Mouse (Mus musculus): Measurements from ENCODE around the gene 4930402F06Rik.

Gene 4930402F06Rik

GRCm38 (mm10) chr2:35416473-35416872 is 19.5 kb upstream of the 4930402F06Rik start:
- no peak for DNase-seq (ENCODE audit: low spot score)

GRCm38 (mm10) chr2:35412810-35413209 is 15.8 kb upstream of the 4930402F06Rik start:
- no peak for DNase-seq (ENCODE audit: low spot score)

DNA sequence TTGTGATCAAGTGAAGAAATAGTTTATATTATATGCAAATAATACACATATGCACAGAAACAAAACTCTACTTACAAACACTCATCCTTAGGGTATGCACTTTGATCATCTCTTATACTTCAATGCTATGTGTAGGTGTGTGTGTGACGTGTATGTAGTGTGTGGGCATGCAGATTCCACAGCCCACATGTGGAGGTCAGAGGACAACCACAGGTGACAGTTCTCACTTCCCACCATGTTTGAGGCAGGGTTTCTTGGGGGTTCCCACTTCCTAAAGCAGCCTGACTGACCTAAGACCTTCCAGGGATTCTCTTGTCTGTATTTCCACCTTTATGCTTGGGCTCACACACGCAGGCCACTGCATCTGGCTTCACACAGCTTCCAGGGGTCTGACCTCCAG is 15.3 kb upstream of the 4930402F06Rik start:
- no peak for DNase-seq (ENCODE audit: low spot score)

GRCm38 (mm10) chr2:35411640-35412190 is 14.7 kb upstream of the 4930402F06Rik start:
- no peak for DNase-seq (ENCODE audit: low spot score)

- no peak for DNase-seq (ENCODE audit: low spot score)
Measured at GRCm38 (mm10) chr2:35409466-35409865, 12.5 kb upstream of the 4930402F06Rik start.

DNA sequence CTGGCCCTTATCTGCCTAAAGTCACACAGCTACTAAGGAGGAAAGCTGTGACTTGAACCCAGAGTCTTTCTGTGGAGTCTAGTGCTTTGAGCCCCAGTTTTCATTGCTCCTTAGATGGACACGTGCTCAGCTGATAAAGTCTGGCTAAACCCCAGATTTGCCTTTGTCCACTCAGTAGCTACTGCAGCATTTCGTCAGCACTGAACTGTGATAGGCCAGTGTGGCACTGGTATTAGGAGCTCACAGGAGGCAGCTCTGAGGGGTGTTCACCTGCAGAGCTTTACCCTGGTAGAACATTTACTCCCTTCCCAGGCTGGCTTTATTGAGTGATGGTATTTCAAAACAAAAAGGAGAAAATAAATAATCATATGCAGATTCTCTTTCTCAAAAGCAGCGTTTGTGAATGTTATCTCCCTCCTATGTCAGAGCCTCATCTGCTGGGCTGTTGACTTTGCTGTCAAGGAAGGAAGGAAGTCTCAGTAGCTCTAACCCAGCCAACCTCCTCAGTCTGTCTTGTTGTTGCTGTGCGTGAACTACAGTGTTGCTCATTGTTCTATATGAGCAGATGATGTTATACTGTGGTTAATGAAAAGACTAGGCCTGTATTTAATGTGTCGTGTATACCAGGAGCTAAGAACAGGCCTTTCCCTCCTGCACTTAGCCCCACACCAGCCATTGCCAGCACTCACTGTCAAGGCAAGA is 11.6 kb upstream of the 4930402F06Rik start:
- DNase-seq (ENCODE audit: low spot score): no peak

DNA sequence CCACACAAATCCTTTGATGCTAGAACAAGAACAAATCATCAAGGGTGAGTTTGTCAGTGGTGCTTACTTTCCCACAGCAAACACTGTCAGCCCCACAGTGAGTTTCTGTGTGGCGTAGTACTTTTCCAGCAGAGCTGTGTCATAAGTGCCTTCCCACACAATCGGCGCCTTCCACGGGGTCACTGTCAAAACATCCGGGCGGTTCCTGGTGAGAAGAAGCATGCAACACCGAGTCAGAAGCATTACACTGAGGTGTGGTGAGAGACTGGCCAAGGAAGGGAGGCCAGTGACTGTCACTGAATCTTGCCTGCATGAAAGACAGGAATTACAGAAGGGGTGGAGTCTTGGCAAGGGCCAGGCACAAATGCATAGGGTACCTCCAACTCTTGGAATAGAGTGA is 10.9 kb upstream of the 4930402F06Rik start:
- no peak for DNase-seq (ENCODE audit: low spot score)

GRCm38 (mm10) chr2:35407266-35407665 is 10.3 kb upstream of the 4930402F06Rik start:
- DNase-seq (ENCODE audit: low spot score): no peak

DNA sequence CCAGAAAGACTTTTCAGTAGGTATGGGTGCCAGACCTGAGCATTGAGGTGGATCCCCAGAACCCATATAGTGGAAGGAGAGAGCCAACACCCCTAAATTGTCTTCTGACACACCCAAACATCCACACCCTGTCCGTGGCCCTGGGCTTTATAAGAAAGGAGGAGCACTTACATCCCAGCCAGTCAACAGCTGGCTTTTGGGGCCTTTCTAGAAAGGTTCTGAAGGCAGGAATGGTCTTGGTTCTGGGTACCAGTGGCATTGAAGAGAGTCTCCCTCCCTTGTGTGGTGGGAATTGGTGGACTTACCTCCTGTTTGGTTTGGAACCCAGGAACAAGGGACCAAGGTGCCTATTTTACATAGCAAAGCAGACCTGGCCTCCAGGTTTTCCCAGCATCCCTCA is 9.6 kb upstream of the 4930402F06Rik start:
- DNase-seq (ENCODE audit: low spot score): no peak

DNA sequence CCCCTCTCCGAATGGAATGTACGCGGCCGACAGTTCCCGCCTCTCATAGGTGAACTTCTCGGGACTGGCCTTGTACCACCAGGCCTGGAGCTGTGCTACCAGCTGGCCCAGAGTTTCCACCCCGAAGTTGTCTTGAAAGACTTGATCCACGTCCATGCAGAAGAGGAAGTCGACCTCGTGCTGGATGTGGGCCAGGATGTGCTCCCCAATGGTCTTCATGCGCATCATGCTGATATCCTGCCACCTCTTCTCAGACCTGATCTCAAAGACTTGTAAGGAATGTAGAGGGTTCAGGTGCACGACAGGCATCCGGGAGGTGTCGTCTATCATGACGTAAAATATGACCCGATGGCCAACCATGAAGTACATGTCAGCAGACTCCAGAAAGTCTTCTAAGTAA is 5.4 kb upstream of the 4930402F06Rik start:
- no peak for DNase-seq (ENCODE audit: low spot score)

GRCm38 (mm10) chr2:35400739-35401138 is 3.8 kb upstream of the 4930402F06Rik start:
- DNase-seq (ENCODE audit: low spot score): no peak

- DNase-seq (ENCODE audit: low spot score): no peak
Measured at GRCm38 (mm10) chr2:35398184-35398828, 1.3 kb upstream of the 4930402F06Rik start.

- DNase-seq (ENCODE audit: low spot score): peak; percentile 14
Measured at GRCm38 (mm10) chr2:35397590-35398173, 707 bp upstream of the 4930402F06Rik start.

DNA sequence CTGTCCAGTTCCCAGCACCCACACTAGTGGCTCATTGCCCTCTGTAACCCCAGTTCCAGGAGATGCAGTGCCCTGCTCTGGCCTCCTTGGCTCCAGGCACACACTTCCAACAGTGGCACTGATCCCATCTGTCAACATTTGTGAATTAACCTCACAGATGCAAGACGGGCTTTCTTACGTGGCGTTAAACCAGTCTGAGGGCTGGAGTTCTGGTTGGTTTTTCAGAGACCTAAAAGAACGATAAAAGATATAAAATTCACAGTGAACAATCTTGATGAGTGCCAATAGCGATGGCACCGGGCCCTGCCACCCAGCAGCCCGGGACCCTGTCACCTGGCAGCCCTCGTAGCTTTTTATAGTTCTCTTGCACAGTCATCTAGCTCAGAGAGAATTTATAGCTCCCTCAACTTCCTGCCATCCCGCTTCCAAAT is 11.5 kb downstream of the 4930402F06Rik start:
- no peak for DNase-seq (ENCODE audit: low spot score)

- DNase-seq (ENCODE audit: low spot score): no peak
Measured at GRCm38 (mm10) chr2:35379306-35379705, 17.7 kb downstream of the 4930402F06Rik start.

- no peak for DNase-seq (ENCODE audit: low spot score)
Measured at GRCm38 (mm10) chr2:35377600-35377999, 19.4 kb downstream of the 4930402F06Rik start.

DNA sequence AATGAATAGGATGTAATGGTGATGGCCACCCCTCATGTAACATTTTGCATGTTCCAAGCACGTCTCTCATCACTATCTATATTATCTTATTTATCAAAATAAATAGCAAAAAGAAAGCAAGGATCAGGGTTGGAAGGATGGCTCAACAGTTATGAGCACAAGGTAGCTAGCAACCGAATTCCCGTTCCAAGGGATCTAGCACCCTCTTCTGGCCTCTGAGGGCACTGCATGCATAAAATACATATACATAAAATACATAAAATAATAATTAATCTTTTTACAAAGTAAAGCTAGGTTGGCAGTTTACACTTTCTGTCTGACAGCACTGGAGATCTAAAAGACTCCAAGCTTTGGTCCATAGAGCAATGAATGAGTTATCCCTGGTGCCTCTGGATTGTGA is 24.0 kb downstream of the 4930402F06Rik start:
- DNase-seq (ENCODE audit: low spot score): no peak

DNA sequence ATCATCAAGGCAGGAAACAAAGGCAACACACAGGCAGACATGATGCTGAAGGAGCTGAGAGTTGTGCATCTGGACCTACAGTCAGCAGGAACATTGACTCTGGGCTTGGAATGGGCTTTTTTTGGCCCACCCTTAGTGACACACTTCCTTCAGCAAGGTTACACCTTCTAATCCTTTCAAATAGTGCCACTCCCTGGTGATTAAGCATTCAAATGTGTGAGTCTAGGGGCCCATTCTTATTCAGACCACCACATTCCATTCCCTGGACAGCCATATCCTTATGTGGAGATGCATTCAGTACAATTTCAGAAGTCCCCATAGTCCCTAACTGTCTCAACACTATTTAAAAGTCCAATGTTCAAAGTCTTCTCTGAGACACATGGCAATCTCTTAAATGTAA is 26.3 kb downstream of the 4930402F06Rik start:
- no peak for DNase-seq (ENCODE audit: low spot score)

DNA sequence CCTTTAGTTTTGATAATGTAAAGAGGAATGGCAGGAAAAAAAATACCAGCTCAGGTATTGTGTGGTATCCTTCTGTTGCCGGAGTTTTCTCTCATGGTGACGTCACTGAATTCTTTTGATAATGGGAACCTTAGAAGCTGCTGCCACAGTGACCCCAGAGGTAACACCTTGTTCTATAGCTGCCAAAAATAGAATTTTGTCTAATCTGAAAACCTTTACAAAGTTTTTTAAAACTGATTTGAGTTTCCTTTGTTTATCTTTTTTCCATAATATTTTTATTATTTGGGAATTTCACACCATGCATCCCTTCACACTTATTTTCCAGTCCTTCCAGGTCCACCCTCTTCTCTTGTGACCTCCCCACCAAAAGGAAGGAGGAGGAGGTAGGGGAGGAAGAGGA is 29.3 kb downstream of the 4930402F06Rik start, which contains the start of gene 4930568D16Rik:
TSS of gene 4930568D16Rik (minus strand) at position 101 of the 400 bp plus-strand sequence.
- DNase-seq (ENCODE audit: low spot score): no peak

DNA sequence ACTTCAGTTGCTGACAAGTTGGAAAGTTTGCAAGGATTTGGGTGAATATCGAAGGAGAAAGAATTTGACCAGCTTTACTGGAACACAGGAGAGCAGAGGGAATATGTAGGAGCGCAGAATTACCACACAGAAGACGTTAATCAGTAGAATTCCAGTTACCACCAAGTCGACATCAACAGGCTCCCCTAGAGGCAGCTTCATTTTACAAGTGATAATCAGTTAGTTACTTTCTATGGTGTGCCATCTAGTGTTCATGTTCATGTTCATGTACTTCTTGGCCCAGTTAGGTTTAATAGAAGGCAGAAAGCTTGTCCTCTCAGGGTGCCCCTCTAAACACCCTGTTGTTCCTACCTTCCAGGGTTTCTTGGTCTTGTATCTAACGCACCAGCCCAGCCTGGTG is 47.8 kb downstream of the 4930402F06Rik start:
- DNase-seq (ENCODE audit: low spot score): no peak

- DNase-seq (ENCODE audit: low spot score): no peak
Measured at GRCm38 (mm10) chr2:35345984-35346383, 51.0 kb downstream of the 4930402F06Rik start.

DNA sequence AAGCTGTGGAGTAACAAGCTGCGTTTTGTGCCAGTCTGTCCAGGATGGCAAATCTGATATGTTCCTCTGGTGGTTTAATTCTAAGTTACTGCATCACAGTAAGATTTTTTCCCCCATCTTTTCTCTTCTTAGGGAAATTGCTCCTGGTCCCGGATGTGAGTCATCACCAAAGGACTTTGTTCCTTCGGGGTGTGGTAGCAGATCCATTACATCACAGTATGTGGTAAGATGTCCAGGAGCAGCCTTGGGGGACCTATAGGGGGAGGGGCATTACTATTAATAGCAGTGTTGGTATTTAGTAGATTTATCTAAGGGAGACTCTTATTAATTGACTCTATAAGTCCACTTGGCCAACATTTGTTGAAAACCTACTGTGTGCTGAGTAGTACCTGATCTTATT is 54.4 kb downstream of the 4930402F06Rik start:
- no peak for DNase-seq (ENCODE audit: low spot score)

- DNase-seq (ENCODE audit: low spot score): no peak
Measured at GRCm38 (mm10) chr2:35338707-35339106, 58.3 kb downstream of the 4930402F06Rik start.

Data from ovary, postnatal 10 days (tissue).